Mouse (Mus musculus) WW6 (cell line): Measurements from ENCODE around the gene Lrrc55.
"Not testable (repeated sequence)": the region's sequence is repeated elsewhere in the genome, so short reads cannot be mapped to it uniquely, and the experiment has no call there.

Experiments used
- DNase-seq: peaks from one replicate; pipeline ENCODE4 v3.0.0-alpha.2; 2013; ENCODE audit warnings: low read depth, low spot score

Gene Lrrc55

DNA sequence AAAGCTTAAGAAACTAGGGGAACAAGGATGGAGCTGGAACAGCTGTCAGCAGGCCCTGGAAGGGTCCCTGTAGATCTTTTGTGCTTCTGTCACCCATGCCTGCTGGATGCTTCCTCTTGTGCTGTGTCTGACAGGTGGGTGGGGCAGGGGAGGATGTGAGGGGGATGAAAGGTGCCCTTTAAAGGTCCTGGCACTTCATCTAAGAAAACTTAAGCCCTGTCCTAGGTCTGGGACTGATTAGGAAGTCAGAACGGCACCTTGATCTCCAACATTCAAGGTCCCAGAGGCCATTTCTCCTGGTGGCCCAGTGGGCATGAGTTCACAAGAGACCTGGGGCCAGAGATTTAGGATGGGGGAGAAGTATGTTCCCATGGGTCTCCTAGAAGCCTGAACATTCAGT is at the start of gene Lrrc55:
TSS of gene Lrrc55 (minus strand) at position 297 of the 400 bp plus-strand sequence.
- DNase-seq: no peak

- peak; percentile 13 for DNase-seq
Measured at GRCm38 (mm10) chr2:85246506-85247082, 49.6 kb upstream of the Lrrc55 start.

- no peak for DNase-seq
Measured at GRCm38 (mm10) chr2:85245737-85246136, 48.7 kb upstream of the Lrrc55 start.

- DNase-seq: no peak
Measured at GRCm38 (mm10) chr2:85238068-85238667, 41.2 kb upstream of the Lrrc55 start.

- DNase-seq: not testable (repeated sequence)
Measured at GRCm38 (mm10) chr2:85237231-85237630, 40.2 kb upstream of the Lrrc55 start.

- DNase-seq: no peak
Measured at GRCm38 (mm10) chr2:85230771-85231511, 33.9 kb upstream of the Lrrc55 start.

GRCm38 (mm10) chr2:85229606-85230005 is 32.6 kb upstream of the Lrrc55 start:
- no peak for DNase-seq

DNA sequence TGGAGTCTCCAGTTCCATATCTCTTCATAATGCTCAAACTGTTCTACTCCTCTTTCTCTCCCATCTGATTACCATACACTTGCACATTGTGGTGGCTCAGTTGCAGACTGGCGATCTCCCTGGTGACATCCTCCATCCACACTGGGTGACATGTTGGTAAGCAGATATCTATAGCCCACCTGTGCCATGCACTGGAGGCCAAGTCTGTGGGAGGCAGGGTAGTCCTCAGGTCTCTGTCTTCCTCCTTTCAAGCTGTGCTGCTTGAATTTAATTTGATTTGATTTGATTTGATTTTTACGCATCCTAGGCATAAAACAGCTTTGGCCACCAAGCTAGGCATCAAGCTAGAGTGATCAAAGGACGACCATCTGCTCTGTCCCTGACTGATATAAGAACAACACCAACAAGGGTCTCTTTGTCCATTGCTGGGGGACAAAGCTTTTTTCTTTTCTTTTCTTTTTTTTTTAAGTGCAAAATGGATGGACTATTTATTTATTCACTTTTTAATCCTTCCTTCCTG is 30.9 kb upstream of the Lrrc55 start:
- DNase-seq: no peak

DNA sequence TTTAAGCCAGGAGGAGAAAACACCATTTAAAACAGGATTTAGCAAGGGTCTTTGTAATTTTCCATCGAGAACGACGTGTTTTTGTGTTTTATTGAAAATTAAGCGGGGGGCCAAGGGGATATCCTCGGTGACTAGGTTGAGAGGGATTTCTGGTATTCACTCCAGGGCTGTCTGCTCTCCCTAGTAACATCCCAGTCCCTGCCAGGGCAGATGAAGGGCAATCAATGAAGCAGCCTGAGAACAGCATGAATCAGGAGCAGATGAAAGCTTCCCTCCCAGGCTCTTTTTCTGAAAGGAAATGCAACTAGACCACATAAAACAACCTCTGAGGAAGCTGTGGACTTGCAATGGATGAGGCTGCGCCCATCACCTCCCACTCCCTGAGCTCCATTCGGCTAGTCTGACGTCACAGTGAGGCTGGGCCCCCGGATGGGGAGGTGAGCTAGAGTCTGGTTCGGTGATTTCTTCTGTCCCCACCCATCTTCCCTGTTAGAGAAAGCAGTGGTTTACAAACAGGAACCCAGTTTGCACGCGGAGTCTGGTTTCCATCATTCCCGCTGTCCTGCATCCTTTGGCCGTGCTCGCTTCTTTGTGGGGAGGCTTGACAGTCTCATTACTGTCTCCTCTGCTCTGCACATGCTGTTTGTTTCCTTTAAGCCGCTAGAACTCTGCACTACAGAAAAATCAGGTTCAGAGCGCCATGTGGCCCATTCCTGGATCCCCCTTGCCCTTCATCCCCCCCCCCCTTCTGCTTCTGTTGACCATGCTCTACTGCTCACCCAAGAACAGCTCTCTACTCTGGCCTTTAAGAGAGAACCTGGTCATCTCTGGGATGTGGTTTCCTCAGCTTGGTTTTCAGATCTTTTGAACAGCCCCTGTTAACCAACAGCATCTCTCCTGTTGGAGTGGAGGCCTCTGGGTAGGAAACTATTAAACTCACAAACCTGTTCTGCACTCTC is 27.5 kb upstream of the Lrrc55 start:
- no peak for DNase-seq

GRCm38 (mm10) chr2:85216606-85217005 is 19.6 kb upstream of the Lrrc55 start:
- DNase-seq: no peak

GRCm38 (mm10) chr2:85213746-85214145 is 16.7 kb upstream of the Lrrc55 start:
- no peak for DNase-seq

DNA sequence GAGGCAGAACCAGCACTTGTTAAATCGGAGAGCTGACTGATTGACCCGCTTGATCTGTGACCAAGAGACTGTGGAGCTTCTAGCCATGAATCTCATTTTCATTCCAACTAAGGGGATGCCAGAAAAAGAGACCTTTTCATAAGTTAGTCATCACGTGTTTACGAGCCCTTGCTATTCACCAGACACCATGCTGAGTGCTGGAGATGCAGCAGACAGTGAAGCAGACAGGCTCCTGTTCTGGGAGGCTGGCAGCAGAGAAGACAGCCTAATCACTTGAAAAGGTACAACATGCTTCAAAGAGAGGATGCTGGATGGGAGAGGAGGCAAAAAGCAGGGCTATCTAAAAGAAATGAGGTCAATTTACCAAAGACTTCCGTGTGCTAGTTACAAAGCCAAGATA is 12.3 kb upstream of the Lrrc55 start:
- DNase-seq: no peak

- DNase-seq: no peak
Measured at GRCm38 (mm10) chr2:85205170-85205569, 8.2 kb upstream of the Lrrc55 start.

DNA sequence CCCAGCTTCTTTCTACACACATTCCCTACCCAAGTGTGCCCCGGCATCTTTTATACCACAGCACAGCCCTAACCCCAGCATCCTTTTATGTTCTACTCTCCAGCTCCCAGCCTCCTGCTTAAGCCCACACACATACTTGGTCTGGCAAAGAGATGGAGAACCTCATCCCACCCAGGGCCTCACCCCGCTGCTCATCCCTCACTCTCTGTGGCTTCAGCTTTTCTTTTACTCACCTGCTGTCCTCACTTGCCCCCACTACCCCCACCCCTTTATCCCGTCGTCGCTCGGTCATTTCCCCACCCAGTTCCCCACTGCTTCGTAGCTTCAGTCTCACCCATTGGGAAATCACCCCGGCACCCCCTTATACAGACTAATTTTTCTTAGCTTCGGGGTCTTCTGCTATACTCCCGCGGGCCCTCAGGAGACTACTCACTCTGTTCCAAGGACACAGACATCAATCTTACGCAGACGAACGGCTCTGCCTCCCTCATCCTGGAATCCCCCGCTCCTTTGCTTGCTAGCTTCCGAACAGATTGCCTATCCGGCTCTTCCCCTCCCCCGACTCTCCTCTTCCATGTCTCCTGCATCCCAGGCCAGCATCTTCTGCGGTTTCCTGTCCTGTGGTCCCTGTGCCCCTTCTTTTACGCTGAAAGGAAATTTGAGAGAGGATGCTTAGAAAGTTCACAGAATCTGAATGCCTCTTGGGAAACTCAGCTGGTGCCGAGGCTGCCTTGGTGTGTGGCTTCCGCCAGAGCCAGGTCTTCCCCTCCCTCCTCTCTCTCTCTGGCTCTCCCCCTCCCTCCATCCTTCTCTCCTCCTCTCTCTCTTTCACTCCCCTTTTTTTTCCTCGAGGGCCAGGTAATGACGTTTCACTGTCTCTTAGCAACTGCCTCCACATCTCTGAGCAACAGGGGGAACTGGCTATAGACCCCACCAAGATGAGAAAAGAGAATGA is 1.3 kb upstream of the Lrrc55 start:
- DNase-seq: no peak

- DNase-seq: no peak
Measured at GRCm38 (mm10) chr2:85194566-85194965, 2.4 kb downstream of the Lrrc55 start.

GRCm38 (mm10) chr2:85187582-85188151 is 9.3 kb downstream of the Lrrc55 start:
- DNase-seq: no peak

DNA sequence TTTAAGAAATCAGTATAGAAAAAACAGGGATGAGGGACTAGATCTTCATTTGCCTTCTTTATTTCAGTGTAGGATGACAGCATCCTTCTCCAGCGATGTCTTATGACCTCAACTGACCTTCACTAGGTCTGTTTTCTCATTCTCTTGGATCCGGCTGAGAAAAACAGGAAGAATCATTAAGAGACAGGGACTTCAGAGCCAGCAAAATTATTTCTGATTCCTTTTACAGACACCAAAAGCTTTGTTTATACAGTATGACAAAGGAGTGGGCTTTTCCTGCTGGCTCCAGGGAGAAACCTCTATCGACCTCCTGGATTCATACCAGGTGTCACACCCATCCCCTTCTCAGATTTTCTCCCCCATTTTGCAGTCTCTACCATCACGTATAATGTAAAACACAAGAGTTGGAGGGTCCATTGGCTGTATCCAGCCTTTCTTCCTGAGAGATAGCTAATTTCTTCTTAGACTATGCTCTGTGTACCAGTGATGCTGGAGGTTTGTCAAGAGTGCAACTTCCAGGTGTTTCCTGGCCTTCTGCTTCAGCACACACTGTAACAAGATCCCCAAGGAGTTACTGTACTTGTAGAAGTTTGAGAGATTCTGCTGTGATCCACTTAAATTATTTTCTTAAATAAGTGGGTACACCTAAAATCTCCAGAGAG is 18.7 kb downstream of the Lrrc55 start:
- DNase-seq: no peak

DNA sequence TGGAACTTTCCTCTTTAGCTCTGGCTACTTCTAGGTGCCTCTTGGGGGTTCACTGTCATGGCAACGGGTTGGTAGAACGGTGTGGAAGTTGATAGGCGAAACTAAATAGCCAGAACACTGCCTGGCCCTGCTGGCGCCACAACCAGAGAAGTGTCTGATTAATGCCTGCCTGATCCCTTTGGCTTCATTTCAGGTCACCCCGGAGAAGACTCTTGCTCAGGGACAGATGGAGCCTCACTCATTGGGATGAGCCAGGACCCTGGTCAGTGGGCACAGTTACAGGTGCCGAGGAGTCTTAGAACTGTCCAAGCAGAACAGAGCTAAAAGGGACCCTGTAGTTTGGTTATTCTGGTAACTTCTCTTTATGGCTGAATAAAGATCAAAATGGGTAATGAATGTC is 23.5 kb downstream of the Lrrc55 start:
- no peak for DNase-seq

DNA sequence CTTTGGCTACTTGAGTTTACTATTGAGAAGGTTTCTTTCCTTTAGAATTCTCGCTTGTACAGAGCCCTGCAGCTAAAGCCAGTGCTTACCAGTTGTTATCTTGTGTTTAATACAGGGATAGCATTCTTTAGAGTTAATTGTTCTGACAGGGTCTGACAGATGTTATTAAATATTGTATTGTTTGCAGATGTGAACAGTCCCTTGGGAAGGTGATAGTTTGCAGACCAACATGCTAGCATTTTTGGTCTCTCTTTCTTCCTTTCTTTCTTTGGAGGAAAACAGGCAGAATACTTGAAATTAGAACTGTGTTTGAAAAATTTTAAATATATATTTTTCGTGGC is 24.3 kb downstream of the Lrrc55 start:
- no peak for DNase-seq
